Comparison of ENCODE assay signal across 9 mouse cellular contexts in genomic region chr14:34820653-34821005, GRCm38 (mm10). TPM values are rescaled to one million over a fixed set of nuclear protein-coding genes. Genes with fewer than 3 reads are reported as not detected.
DNase-seq lines count a peak whose midpoint lies in the region; ATAC-seq and TF ChIP-seq lines count a peak whose summit lies in the region.
"Had no signal": no experiment of that assay in that cellular context is flagged by ENCODE, and none has a peak within 500 bp of the region (broad histone marks: within the 10 kb centered on the region; RNA-seq: fewer than 3 reads in every experiment).

No protein-coding gene starts in this region.

- H3K4me2 ChIP-seq in forebrain, embryonic 15.5 days (replicated peaks) = peak overlapping the region; percentile 82

- H3K9me3 ChIP-seq in heart, embryonic 10.5 days = no peaks in the 10 kb centered on the region
- no peaks in the 10 kb centered on the region for H3K9me3 ChIP-seq in ES-Bruce4 (replicated peaks; ENCODE audit: control insufficient read depth, insufficient read depth, low read length, poor library complexity, severe bottlenecking)
- no peaks in the 10 kb centered on the region for H3K9me3 ChIP-seq in forebrain, embryonic 15.5 days
- H3K9me3 ChIP-seq in limb, embryonic 10.5 days (replicated peaks) = no peaks in the 10 kb centered on the region

- peaks cover 38% of the 10 kb centered on the region for H3K4me1 ChIP-seq in heart, embryonic 10.5 days
- no peaks in the 10 kb centered on the region for H3K4me1 ChIP-seq in ES-Bruce4 (ENCODE audit: control insufficient read depth, insufficient read depth, low read length)
- peaks cover 39% of the 10 kb centered on the region for H3K4me1 ChIP-seq in forebrain, embryonic 15.5 days
- H3K4me1 ChIP-seq in limb, embryonic 10.5 days = peaks cover 34% of the 10 kb centered on the region
- H3K4me1 ChIP-seq in olfactory bulb, adult 2 months (ENCODE audit: control insufficient read depth, insufficient read depth, low read length) = peaks cover 27% of the 10 kb centered on the region

- peak overlapping the region; percentile 75 for H3K4me3 ChIP-seq in heart, embryonic 10.5 days
- peak overlapping the region; percentile 61 for H3K4me3 ChIP-seq in ES-Bruce4 (ENCODE audit: low read depth, low read length)
- H3K4me3 ChIP-seq in forebrain, embryonic 15.5 days = peak overlapping the region; percentile 81
- H3K4me3 ChIP-seq in limb, embryonic 10.5 days = peak overlapping the region; percentile 60
- peak overlapping the region; percentile 84 for H3K4me3 ChIP-seq in olfactory bulb, adult 2 months (ENCODE audit: insufficient read depth, low read depth, low read length)

- no peak for DNase-seq in heart, embryonic 10.5 days (ENCODE audit: low spot score)
- DNase-seq in heart, adult 9 months (ENCODE audit: low spot score in 2 of 2) = no peak
- DNase-seq in limb, embryonic 10.5 days (ENCODE audit: low spot score) = peak; percentile 55
- DNase-seq in layer of hippocampus, adult 11-12 months (ENCODE audit: low spot score) = no peak

- TF ChIP-seq CTCF in ES-Bruce4 (IDR thresholded peaks at IDR 0.05; ENCODE audit: low read depth, low read length) = no peak
- no peak for TF ChIP-seq CTCF in olfactory bulb, adult 2 months (IDR thresholded peaks at IDR 0.05; ENCODE audit: insufficient read depth, low read depth, low read length)

- H3K27ac ChIP-seq in heart, embryonic 10.5 days = no peak overlapping the region
- H3K27ac ChIP-seq in ES-Bruce4 (ENCODE audit: insufficient read depth, low read length) = no peak overlapping the region
- H3K27ac ChIP-seq in forebrain, embryonic 15.5 days (replicated peaks) = no peak overlapping the region
- H3K27ac ChIP-seq in limb, embryonic 10.5 days = no peak overlapping the region
- no peak overlapping the region for H3K27ac ChIP-seq in olfactory bulb, adult 2 months (ENCODE audit: insufficient read depth, low read depth, low read length)

- no peak for TF ChIP-seq POLR2A in ES-Bruce4 (IDR thresholded peaks at IDR 0.05; ENCODE audit: insufficient read depth, low read length)
- TF ChIP-seq POLR2A in olfactory bulb, adult 2 months (IDR thresholded peaks at IDR 0.05; ENCODE audit: insufficient read depth, low read depth, low read length) = no peak

- peaks cover 89% of the 10 kb centered on the region for H3K27me3 ChIP-seq in heart, embryonic 10.5 days (ENCODE audit: insufficient read depth, poor library complexity, severe bottlenecking)
- peaks cover 32% of the 10 kb centered on the region for H3K27me3 ChIP-seq in ES-Bruce4 (ENCODE audit: control insufficient read depth, insufficient read depth, low read length, poor library complexity, severe bottlenecking)
- peaks cover 60% of the 10 kb centered on the region for H3K27me3 ChIP-seq in forebrain, embryonic 15.5 days
- peaks cover 98% of the 10 kb centered on the region for H3K27me3 ChIP-seq in limb, embryonic 10.5 days (ENCODE audit: low read depth, poor library complexity, severe bottlenecking)

- 2% methylated on average over 12 of the region's 12 CpGs for WGBS in heart, embryonic 10.5 days
- under 1% methylated on average over 12 of the region's 12 CpGs for WGBS in forebrain, embryonic 15.5 days
- 2% methylated on average over 12 of the region's 12 CpGs for WGBS in limb, embryonic 10.5 days
- 2% methylated on average over 12 of the region's 12 CpGs for WGBS in olfactory bulb, adult 2 months

- H3K36me3 ChIP-seq in heart, embryonic 10.5 days = no peaks in the 10 kb centered on the region
- H3K36me3 ChIP-seq in ES-Bruce4 (ENCODE audit: control insufficient read depth, insufficient read depth, low read length, poor library complexity, severe bottlenecking) = no peaks in the 10 kb centered on the region
- no peaks in the 10 kb centered on the region for H3K36me3 ChIP-seq in forebrain, embryonic 15.5 days
- no peaks in the 10 kb centered on the region for H3K36me3 ChIP-seq in limb, embryonic 10.5 days

- no peak for TF ChIP-seq EP300 in ES-Bruce4 (IDR thresholded peaks at IDR 0.05; ENCODE audit: insufficient read depth, low read depth, low read length)

- no peak overlapping the region for H3K9ac ChIP-seq in ES-Bruce4 (ENCODE audit: low read depth, poor library complexity, severe bottlenecking)
- peak overlapping the region; percentile 78 for H3K9ac ChIP-seq in forebrain, embryonic 15.5 days (replicated peaks)

- ATAC-seq in forebrain, embryonic 15.5 days (replicated peaks) = no peak; the same call in 1 of the 2 replicates
- ATAC-seq in cerebellum, adult (ENCODE audit: insufficient number of reproducible peaks, low FRiP score, low TSS enrichment) = no peak

RNA-seq across cellular contexts. Expression of gene Grid1, which starts 0.7 kb away (rescaled TPM):
- polyA plus RNA-seq in heart, embryonic 10.5 days (2016; fragmentation: Nextera tagmentation; extraction: Ambion mirVana) = 0.16 and 0.59 TPM in 2 replicates
- polyA plus RNA-seq in ES-Bruce4 (2011; ENCODE audit: insufficient read depth, insufficient read length, low read depth, missing spikeins) = 0.24 and 1.3 TPM in 2 replicates
- 3.1 and 4.1 TPM in 2 replicates for polyA plus RNA-seq in forebrain, embryonic 15.5 days (2015; fragmentation: Nextera tagmentation; extraction: Ambion mirVana)
- 0.05 and 0.06 TPM in 2 replicates for polyA plus RNA-seq in limb, embryonic 10.5 days (2016; fragmentation: Nextera tagmentation; extraction: Ambion mirVana)
- polyA plus RNA-seq in olfactory bulb, adult 2 months (2012; ENCODE audit: insufficient read depth, insufficient read length, low replicate concordance, missing spikeins) = not detected in 2 replicates
- polyA plus RNA-seq: small intestine, adult 2 months had no signal
